Mouse (Mus musculus): ENCODE measurements around the gene Ndst4. TPM values are rescaled to one million over a fixed set of nuclear protein-coding genes. Genes with fewer than 3 reads are reported as not detected.

The Ndst4 gene
- not detected for total RNA-seq (2023)

GRCm38 (mm10) chr3:125403601-125404396 is at the start of gene Ndst4:
TSS of gene Ndst4 (plus strand) at chr3:125404076.

